Mouse (Mus musculus) G1E (cell line): Measurements from ENCODE around the gene Vdr.

Source experiments
- GATA1 ChIP-seq: IDR thresholded peaks from 2 replicates; pipeline ENCODE4 v1.6.1; 2012; ENCODE audit warnings: borderline replicate concordance, low read length, inconsistent platforms, mixed read lengths
- TAL1 ChIP-seq: conservative IDR thresholded peaks from 2 replicates; pipeline ENCODE4 v1.6.1; 2012; ENCODE audit warnings: low read depth, low read length, inconsistent platforms, mixed read lengths

- TF ChIP-seq GATA1, result no peak
- TF ChIP-seq TAL1, result no peak
These were observed 10.7 kb downstream of the Vdr start for GRCm38 (mm10) chr15:97899714-97900113.
